Mouse (Mus musculus) cerebellum, postnatal 4 days (tissue): ENCODE measurements at regions not wholly inside any gene's neighbourhood (a gene's known extent, or its start where the extent isn't known, plus 50 kb on each side); places are given as distances from the start of the nearest gene placed in this dataset.
A peak's percentile ranks its signal among the peaks of the same experiment; 100 is the strongest.
"Not testable (repeated sequence)": the region's sequence is repeated elsewhere in the genome, so short reads cannot be mapped to it uniquely, and the experiment has no call there.

Experiments
- DNase-seq, 2 experiments: peaks; one replicate each; pipeline ENCODE4 v3.0.0; 2022; ENCODE audit warnings: low spot score in 2 of 2, mixed read lengths in 1 of 2

- no peak for DNase-seq
These were observed 118.8 kb upstream of the Arid1b start for GRCm38 (mm10) chr17:4875086-4876046.

GRCm38 (mm10) chr17:4876431-4876830, 117.7 kb upstream of the Arid1b start:
- DNase-seq, result no peak

GRCm38 (mm10) chr17:4881473-4881872, 112.7 kb upstream of the Arid1b start:
- DNase-seq, result no peak

- no peak for DNase-seq
These were observed 110.0 kb upstream of the Arid1b start for GRCm38 (mm10) chr17:4884083-4884482.

GRCm38 (mm10) chr17:4884761-4885160, 109.4 kb upstream of the Arid1b start:
- DNase-seq, result no peak

GRCm38 (mm10) chr17:4887331-4887730, 106.8 kb upstream of the Arid1b start:
- not testable (repeated sequence) for DNase-seq

- no peak for DNase-seq
These were observed 104.6 kb upstream of the Arid1b start for GRCm38 (mm10) chr17:4889577-4889976.

GRCm38 (mm10) chr17:4890131-4890530, 104.0 kb upstream of the Arid1b start:
- DNase-seq, result no peak

- no peak for DNase-seq
These were observed 102.6 kb upstream of the Arid1b start for GRCm38 (mm10) chr17:4891576-4891975.

- DNase-seq, result not testable (repeated sequence)
These were observed 99.3 kb upstream of the Arid1b start for GRCm38 (mm10) chr17:4894756-4895330.

GRCm38 (mm10) chr17:4903129-4903528, 91.0 kb upstream of the Arid1b start:
- no peak for DNase-seq

- no peak for DNase-seq
These were observed 87.6 kb upstream of the Arid1b start for GRCm38 (mm10) chr17:4906504-4906903.

GRCm38 (mm10) chr17:4907181-4907752, 86.9 kb upstream of the Arid1b start:
- peak in 1 of 2 experiments; percentile 62 for DNase-seq

GRCm38 (mm10) chr17:4907841-4908571, 86.1 kb upstream of the Arid1b start:
- DNase-seq, result peak; percentile 94 to 95

- DNase-seq, result no peak
These were observed 85.6 kb upstream of the Arid1b start for GRCm38 (mm10) chr17:4908572-4908965.

- no peak for DNase-seq
These were observed 84.0 kb upstream of the Arid1b start for GRCm38 (mm10) chr17:4910182-4910581.

- DNase-seq, result no peak
These were observed 81.1 kb upstream of the Arid1b start for GRCm38 (mm10) chr17:4913001-4913400.

- no peak for DNase-seq
These were observed 74.2 kb upstream of the Arid1b start for GRCm38 (mm10) chr17:4919866-4920495.

GRCm38 (mm10) chr17:4921121-4921520, 73.0 kb upstream of the Arid1b start:
- DNase-seq, result no peak

- no peak for DNase-seq
These were observed 65.5 kb upstream of the Arid1b start for GRCm38 (mm10) chr17:4928631-4929030.

- no peak for DNase-seq
These were observed 58.9 kb upstream of the Arid1b start for GRCm38 (mm10) chr17:4935268-4935667.
